Mouse (Mus musculus) embryonic facial prominence, embryonic 11.5 days (tissue): ENCODE measurements around the gene C130032M10Rik. TPM values are rescaled to one million over a fixed set of nuclear protein-coding genes. Genes with fewer than 3 reads are reported as not detected.

Experiments used
- ATAC-seq: fragments of 200-750 bp; cut with Nextera tagmentation; replicated peaks from 2 replicates; pipeline ENCODE4 v1.8.0; 2017; ENCODE audit warnings: low read depth; ENCODE audit not compliant: insufficient number of reproducible peaks, low FRiP score, low TSS enrichment
- DNase-seq: peaks from one replicate; pipeline ENCODE4 v3.0.0-alpha.2; 2015; ENCODE audit warnings: low spot score
- H3K27ac ChIP-seq: fragments of 300-500 bp; sonication (generic); replicated peaks from 2 replicates; pipeline ENCODE4 v1.5.1; 2014; ENCODE audit warnings: mild to moderate bottlenecking, low read depth, low read length, control low read depth
- H3K27me3 ChIP-seq: fragments of 300-500 bp; sonication (generic); 2 replicates; pipeline ENCODE4 v1.6.1; 2014; ENCODE audit warnings: mild to moderate bottlenecking, low read length, moderate library complexity, mixed read lengths; ENCODE audit not compliant: control insufficient read depth, insufficient read depth
- H3K36me3 ChIP-seq: fragments of 300-500 bp; sonication (generic); replicated peaks from 2 replicates; pipeline ENCODE4 v1.6.1; 2014; ENCODE audit warnings: low read depth, mild to moderate bottlenecking, low read length, moderate library complexity, mixed read lengths; ENCODE audit not compliant: control insufficient read depth, insufficient read depth
- H3K4me1 ChIP-seq: fragments of 300-500 bp; sonication (generic); 2 replicates; pipeline ENCODE4 v1.6.1; 2014; ENCODE audit warnings: low read length, mixed read lengths; ENCODE audit not compliant: control insufficient read depth, insufficient read depth
- H3K4me2 ChIP-seq: fragments of 300-500 bp; sonication (generic); 2 replicates; pipeline ENCODE4 v1.6.1; 2014; ENCODE audit warnings: low read depth, mild to moderate bottlenecking, control low read depth, low read length, moderate library complexity
- H3K4me3 ChIP-seq: fragments of 300-500 bp; sonication (generic); 2 replicates; pipeline ENCODE4 v1.5.1; 2014; ENCODE audit warnings: low read depth, low read length, control low read depth
- H3K9ac ChIP-seq: fragments of 300-500 bp; sonication (generic); replicated peaks from 2 replicates; pipeline ENCODE4 v1.6.1; 2014; ENCODE audit warnings: mild to moderate bottlenecking, control low read depth, low read length
- H3K9me3 ChIP-seq: fragments of 300-500 bp; sonication (generic); replicated peaks from 2 replicates; pipeline ENCODE4 v1.6.1; 2016; ENCODE audit warnings: mild to moderate bottlenecking, low read length, inconsistent platforms, mixed read lengths; ENCODE audit not compliant: control insufficient read depth
- WGBS: fragments of 180-500 bp; shearing (Covaris S2); extraction: QIAGEN DNeasy Blood & Tissue Kit; methylation state at CpG from one replicate; pipeline ENCODE4 v1.1.7; 2014; 5-methylcytosine and 5-hydroxymethylcytosine counted together
- polyA plus RNA-seq: library from polyadenylated mRNA; unstranded; fragments of >200 nt; fragmentation: Nextera tagmentation; extraction: Ambion mirVana; gene quantifications from 2 replicates; pipeline ENCODE4 v1.2.1, GENCODE M21; 2014

Gene C130032M10Rik
- polyA plus RNA-seq, 1 experiment from 2014 or later = not detected

DNA sequence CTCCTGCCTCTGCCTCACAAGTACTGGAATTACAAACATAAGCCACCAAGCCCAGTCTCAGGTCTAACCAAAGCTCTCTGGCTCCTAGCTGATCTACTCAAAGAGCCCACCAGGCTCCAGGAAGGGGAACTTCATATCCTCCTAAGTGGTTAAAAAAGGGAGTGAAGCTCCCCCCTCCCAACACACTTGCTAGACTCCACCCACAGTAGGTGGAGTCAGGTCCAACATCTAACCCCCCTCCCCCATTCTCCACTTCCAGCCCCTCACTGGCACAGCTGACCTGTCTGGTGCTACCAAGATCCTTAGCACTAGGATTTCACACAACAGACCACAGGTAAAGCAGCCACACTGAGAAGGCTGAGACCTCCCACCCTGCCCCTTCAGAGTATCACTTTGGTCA, 38.3 kb downstream of the C130032M10Rik start:
- DNase-seq (no peak), ATAC-seq (no peak)
- Histone ChIP-seq H3K9me3 (no peaks in the 10 kb centered on the region), H3K27me3 (no peaks in the 10 kb centered on the region), H3K27ac (no peak overlapping the region), H3K4me3 (no peak overlapping the region), H3K36me3 (no peaks in the 10 kb centered on the region), H3K9ac (no peak overlapping the region), H3K4me2 (no peak overlapping the region), H3K4me1 (peaks cover 5% of the 10 kb centered on the region; the same call in 1 of the 2 replicates)

DNA sequence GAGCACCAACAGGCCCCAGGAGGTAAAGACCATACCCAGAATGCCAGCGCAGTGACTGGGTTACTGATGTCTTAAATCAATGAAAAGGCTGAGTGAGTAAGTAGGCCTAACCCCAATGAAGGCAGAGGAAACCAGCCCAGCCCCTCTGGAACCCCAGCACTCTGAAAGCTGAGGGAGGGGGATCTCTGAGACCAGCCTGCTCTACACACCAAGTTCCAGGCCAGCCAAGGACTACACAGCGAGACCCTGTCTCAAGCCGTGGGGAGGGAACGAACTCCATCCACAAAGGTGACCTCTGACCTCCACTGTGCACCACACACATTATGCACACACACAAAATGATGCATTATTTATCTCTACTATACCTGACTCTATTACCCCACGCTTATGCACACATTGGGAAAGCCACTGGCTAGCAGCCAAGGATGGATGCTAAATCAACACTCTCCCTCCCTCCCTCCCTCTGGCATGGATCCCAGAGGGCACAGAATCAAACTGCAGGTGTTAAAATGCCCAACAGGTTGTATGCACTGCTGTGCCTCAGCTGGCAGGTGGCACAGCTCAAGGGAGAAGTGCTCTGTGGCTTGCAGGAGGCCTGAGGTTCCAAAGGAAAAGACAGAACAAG, 39.0 kb downstream of the C130032M10Rik start:
- ATAC-seq (no peak), DNase-seq (no peak)
- H3K4me2 ChIP-seq = no peak overlapping the region
- WGBS = 64% methylated on average over 5 of the region's 5 CpGs
- H3K4me1 ChIP-seq = peaks cover 5% of the 10 kb centered on the region; the same call in 1 of the 2 replicates
- H3K36me3 ChIP-seq = no peaks in the 10 kb centered on the region
- no peaks in the 10 kb centered on the region for H3K27me3 ChIP-seq
- H3K9ac ChIP-seq = no peak overlapping the region
- no peak overlapping the region for H3K4me3 ChIP-seq
- H3K27ac ChIP-seq = no peak overlapping the region
- no peaks in the 10 kb centered on the region for H3K9me3 ChIP-seq

DNA sequence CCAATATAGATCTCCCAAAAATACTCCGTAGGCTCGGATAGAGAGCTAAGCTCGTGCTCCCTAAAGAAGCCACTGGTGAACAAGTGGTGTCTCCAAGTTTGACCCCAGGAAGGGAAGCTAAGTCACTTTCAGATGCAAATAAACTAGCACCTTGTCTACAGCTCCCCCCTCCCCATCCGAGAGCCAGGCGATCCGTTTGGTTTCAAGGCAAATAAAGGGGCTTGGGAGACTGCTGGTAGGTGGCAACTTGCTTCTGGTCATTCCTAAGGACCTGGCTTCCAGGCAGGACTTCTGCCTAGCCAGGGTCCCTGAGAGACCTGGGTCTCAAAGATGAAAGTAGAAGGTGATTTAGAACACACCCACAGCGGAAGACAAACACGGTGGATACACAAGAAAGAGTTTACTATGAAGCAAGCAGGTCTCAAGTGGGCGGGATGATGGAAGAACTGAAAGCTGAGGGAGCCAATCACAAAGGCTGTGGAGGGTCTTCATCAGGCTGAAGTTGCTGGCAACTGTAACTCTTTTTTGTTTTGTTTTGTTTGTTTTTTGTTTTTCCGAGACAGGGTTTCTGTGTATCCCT, 40.9 kb downstream of the C130032M10Rik start:
- Histone ChIP-seq H3K27ac (no peak overlapping the region), H3K4me1 (peaks cover 5% of the 10 kb centered on the region; the same call in 1 of the 2 replicates), H3K9me3 (no peaks in the 10 kb centered on the region), H3K36me3 (no peaks in the 10 kb centered on the region), H3K9ac (no peak overlapping the region), H3K4me3 (no peak overlapping the region), H3K27me3 (no peaks in the 10 kb centered on the region), H3K4me2 (no peak overlapping the region)
- 37% methylated on average over 10 of the region's 10 CpGs for WGBS
- DNase-seq (no peak), ATAC-seq (no peak)

DNA sequence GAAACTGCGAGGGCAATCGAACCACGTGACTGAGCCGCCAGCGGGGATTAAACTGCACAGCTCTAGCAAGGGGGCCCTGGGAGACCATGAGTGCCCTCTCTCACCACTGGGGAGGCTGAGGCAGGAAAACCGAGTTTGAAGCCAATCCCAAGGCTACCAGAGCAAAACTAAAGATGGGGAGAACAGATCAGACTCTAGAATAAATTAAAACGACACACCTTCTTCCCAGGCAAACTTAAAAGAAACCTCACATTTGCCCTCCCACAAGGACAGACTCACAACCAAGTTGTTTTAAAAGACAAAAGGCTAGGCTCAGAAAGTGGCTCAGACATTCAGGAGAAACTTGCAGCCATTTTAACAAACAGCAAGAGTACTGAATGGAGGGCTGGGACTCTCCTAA, 41.6 kb downstream of the C130032M10Rik start:
- Histone ChIP-seq H3K27ac (no peak overlapping the region), H3K4me1 (peaks cover 5% of the 10 kb centered on the region; the same call in 1 of the 2 replicates)
- DNase-seq = no peak

DNA sequence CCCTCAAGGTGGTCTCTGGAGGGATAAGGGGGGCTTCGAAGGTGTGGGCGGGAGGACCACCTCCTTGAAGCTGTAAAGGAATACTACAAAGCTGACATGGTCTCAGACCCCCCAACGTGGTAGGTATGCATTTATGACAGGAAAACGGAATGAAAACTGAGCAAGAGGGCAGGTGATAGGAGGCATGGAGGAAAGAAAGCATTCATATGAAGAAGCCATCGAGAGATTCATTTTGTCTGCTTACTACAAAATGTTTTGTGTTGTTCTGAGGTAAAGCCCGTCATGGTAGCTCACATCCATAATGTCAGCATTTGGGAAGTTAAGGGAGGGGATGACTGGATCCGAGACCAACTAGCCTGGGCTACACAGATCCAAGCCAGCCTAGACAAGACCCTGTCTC, 44.6 kb downstream of the C130032M10Rik start:
- DNase-seq (no peak), ATAC-seq (no peak)
- Histone ChIP-seq H3K27me3 (no peaks in the 10 kb centered on the region), H3K27ac (no peak overlapping the region), H3K9me3 (no peaks in the 10 kb centered on the region), H3K4me2 (peak overlapping the region; percentile 94), H3K4me3 (peak overlapping the region; percentile 78), H3K9ac (peak overlapping the region; percentile 1), H3K4me1 (peaks cover 5% of the 10 kb centered on the region; the same call in 1 of the 2 replicates), H3K36me3 (no peaks in the 10 kb centered on the region)
- 6% methylated on average over 7 of the region's 7 CpGs for WGBS

More for the DNA sequence above, 41.6 kb downstream of the C130032M10Rik start:
- no peaks in the 10 kb centered on the region for H3K36me3 ChIP-seq
- no peak overlapping the region for H3K4me3 ChIP-seq
- H3K27me3 ChIP-seq = no peaks in the 10 kb centered on the region
- no peak overlapping the region for H3K9ac ChIP-seq
- no peak for ATAC-seq
- WGBS = 19% methylated on average over 7 of the region's 7 CpGs
- H3K4me2 ChIP-seq = no peak overlapping the region
- H3K9me3 ChIP-seq = no peaks in the 10 kb centered on the region

DNA sequence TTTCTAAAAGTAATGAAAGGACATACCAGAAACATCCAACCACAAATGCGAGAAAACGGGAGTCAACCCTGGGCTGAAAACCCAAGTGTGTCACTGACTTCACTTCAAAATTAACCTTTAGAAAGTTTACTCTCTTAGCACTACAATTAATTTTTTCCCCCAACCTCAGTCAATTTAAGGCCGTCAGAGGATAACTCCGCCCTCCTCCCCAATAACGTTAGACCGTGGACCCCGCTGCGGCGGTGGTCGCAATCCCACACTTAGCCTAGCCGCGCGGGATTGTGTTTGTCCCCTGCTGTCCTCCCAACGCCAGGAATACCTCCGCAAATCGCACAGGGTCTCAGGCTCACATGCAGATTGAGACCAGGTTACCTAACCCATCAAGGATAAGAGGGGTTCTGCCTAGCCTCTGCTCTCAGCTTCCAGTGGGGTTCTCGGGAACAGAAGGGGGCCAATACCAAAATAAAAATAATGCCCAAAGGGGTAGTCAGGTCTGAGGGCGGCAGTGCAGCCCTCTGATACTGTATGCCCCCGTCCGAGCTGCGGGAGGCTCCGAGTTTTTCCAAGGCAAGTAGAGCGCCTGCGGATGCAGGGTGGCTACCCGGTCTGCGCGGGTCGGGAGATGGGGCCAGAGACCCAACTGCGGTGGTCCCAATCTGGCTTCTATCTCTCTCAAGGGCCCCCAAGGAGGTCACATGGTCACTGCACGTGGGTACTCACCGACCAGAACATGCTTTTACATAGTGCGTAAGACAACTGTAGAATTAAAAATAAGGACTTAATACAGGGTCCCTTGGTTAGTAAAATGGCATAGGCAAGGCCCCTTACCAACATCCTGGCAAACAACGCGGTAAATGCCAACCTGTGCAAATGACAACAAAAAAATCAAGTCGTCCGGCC, 45.5 kb downstream of the C130032M10Rik start:
- no peak for ATAC-seq
- H3K4me2 ChIP-seq = peak overlapping the region; percentile 94
- DNase-seq = no peak
- no peaks in the 10 kb centered on the region for H3K36me3 ChIP-seq
- H3K27ac ChIP-seq = no peak overlapping the region
- H3K4me3 ChIP-seq = peak overlapping the region; percentile 78
- peak overlapping the region; percentile 84 for H3K9ac ChIP-seq
- no peaks in the 10 kb centered on the region for H3K9me3 ChIP-seq
- WGBS = under 1% methylated on average over 36 of the region's 36 CpGs
- H3K27me3 ChIP-seq = no peaks in the 10 kb centered on the region
- H3K4me1 ChIP-seq = peaks cover 5% of the 10 kb centered on the region; the same call in 1 of the 2 replicates

DNA sequence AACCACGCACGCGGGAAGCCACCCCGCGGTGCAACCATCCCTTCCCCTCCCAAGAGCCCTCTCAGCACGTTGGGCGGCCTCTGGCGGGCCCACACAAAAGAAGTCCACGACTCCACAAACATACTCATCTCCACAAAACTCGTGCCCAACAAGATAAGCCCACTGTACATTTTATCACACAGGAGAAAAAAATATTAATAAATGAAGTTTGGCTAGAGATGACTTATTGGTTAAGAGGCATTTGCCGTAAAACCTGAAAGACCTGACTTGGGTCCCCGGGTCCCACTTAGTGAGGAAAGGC, 46.1 kb downstream of the C130032M10Rik start:
- DNase-seq = peak; percentile 49
- Histone ChIP-seq H3K9me3 (no peaks in the 10 kb centered on the region), H3K4me1 (peaks cover 5% of the 10 kb centered on the region; the same call in 1 of the 2 replicates), H3K9ac (peak overlapping the region; percentile 84), H3K27me3 (no peaks in the 10 kb centered on the region), H3K4me2 (peak overlapping the region; percentile 94), H3K4me3 (peak overlapping the region; percentile 78), H3K36me3 (no peaks in the 10 kb centered on the region), H3K27ac (no peak overlapping the region)
- WGBS = under 1% methylated on average over 12 of the region's 12 CpGs
- no peak for ATAC-seq
